ENCODE assay signal across 14 mouse cellular contexts in the genomic region with DNA sequence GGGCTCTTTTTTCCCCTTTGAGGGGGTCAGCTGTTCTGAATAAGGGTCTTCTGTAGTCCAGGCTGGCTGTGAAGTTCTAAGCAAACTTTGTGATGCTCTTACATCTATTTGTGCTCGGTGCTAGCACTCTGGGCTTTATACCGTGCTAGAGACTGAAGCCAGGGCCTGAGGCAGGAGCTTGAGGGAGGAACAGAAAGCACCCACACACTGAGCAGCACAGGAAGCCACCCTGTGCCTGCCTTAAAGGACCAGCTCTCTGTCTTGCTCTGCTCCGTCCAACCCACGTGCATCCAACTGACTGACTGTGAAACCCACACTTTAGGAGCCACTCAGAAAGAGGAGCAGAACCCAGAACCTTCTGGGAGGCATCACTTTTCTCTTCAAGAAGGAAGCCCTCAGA. TPM values are rescaled to one million over a fixed set of nuclear protein-coding genes. Genes with fewer than 3 reads are reported as not detected.
DNase-seq lines count a peak whose midpoint lies in the region; ATAC-seq lines count a peak whose summit lies in the region.
"Had no signal": no experiment of that assay in that cellular context is flagged by ENCODE, and none has a peak within 500 bp of the region (broad histone marks: within the 10 kb centered on the region; RNA-seq: fewer than 3 reads in every experiment).

No protein-coding gene starts in this region.

- 77% methylated on average over 4 of the region's 4 CpGs for WGBS in hindbrain, embryonic 10.5 days
- 80% methylated on average over 4 of the region's 4 CpGs for WGBS in hindbrain, embryonic 16.5 days
- 81% methylated on average over 4 of the region's 4 CpGs for WGBS in midbrain, embryonic 14.5 days

- peaks cover 3% of the 10 kb centered on the region; the same call in 1 of the 2 replicates for H3K4me1 ChIP-seq in hindbrain, embryonic 10.5 days (replicated peaks)
- peaks cover 4% of the 10 kb centered on the region; the same call in 1 of the 2 replicates for H3K4me1 ChIP-seq in hindbrain, embryonic 16.5 days (ENCODE audit: control insufficient read depth, insufficient read depth, low read depth, low read length)
- H3K4me1 ChIP-seq in midbrain, embryonic 14.5 days (ENCODE audit: control insufficient read depth, insufficient read depth, low read length), result 0 out of 2 replicates have a peak, but pooled peaks cover 3% of the 10 kb centered on the region

- no peaks in the 10 kb centered on the region for H3K36me3 ChIP-seq in hindbrain, embryonic 10.5 days
- H3K36me3 ChIP-seq in hindbrain, embryonic 16.5 days (ENCODE audit: control insufficient read depth, insufficient read depth, low read length), result no peaks in the 10 kb centered on the region
- H3K36me3 ChIP-seq in midbrain, embryonic 14.5 days (ENCODE audit: control insufficient read depth, insufficient read depth, low read length), result no peaks in the 10 kb centered on the region
- H3K36me3 ChIP-seq: limb, embryonic 13.5 days had no signal

- no peaks in the 10 kb centered on the region for H3K9me3 ChIP-seq in hindbrain, embryonic 10.5 days
- H3K9me3 ChIP-seq in hindbrain, embryonic 16.5 days (ENCODE audit: control insufficient read depth, low read length), result no peaks in the 10 kb centered on the region
- H3K9me3 ChIP-seq in midbrain, embryonic 14.5 days (ENCODE audit: control insufficient read depth, low read length), result no peaks in the 10 kb centered on the region
- H3K9me3 ChIP-seq: limb, embryonic 13.5 days had no signal

- H3K4me3 ChIP-seq in hindbrain, embryonic 10.5 days, result no peak overlapping the region
- H3K4me3 ChIP-seq in hindbrain, embryonic 16.5 days (ENCODE audit: low read length), result no peak overlapping the region
- no peak overlapping the region for H3K4me3 ChIP-seq in midbrain, embryonic 14.5 days (replicated peaks; ENCODE audit: low read depth, low read length)
- H3K4me3 ChIP-seq: limb, embryonic 13.5 days had no signal

- no peak overlapping the region; the same call in 1 of the 2 replicates for H3K9ac ChIP-seq in hindbrain, embryonic 16.5 days (ENCODE audit: low read depth, low read length)
- no peak overlapping the region for H3K9ac ChIP-seq in midbrain, embryonic 14.5 days (replicated peaks; ENCODE audit: low read length)

- ATAC-seq in hindbrain, embryonic 16.5 days, result no peak
- ATAC-seq in common myeloid progenitor, adult 5-6 weeks (replicated peaks; ENCODE audit: low read depth, poor library complexity, severe bottlenecking), result peak; percentile 60
- peak; percentile 35 to 65; a peak in 2 of 4 replicates for ATAC-seq in hematopoietic stem cell, adult 5-6 weeks (replicated peaks in 1 of 2; ENCODE audit: insufficient read depth in 1 of 2, low FRiP score in 2 of 2, low TSS enrichment in 1 of 2, low read depth in 1 of 2, poor library complexity in 2 of 2, severe bottlenecking in 2 of 2)
- no peak for ATAC-seq in midbrain, embryonic 14.5 days (ENCODE audit: low FRiP score, low TSS enrichment)

- H3K27me3 ChIP-seq in hindbrain, embryonic 10.5 days (ENCODE audit: insufficient read depth, poor library complexity, severe bottlenecking), result no peaks in the 10 kb centered on the region
- H3K27me3 ChIP-seq in hindbrain, embryonic 16.5 days (replicated peaks; ENCODE audit: control insufficient read depth, insufficient read depth, low read length), result no peaks in the 10 kb centered on the region
- no peaks in the 10 kb centered on the region for H3K27me3 ChIP-seq in midbrain, embryonic 14.5 days (ENCODE audit: control insufficient read depth, insufficient read depth, low read length)
- H3K27me3 ChIP-seq: limb, embryonic 13.5 days had no signal

- peak overlapping the region; percentile 88 for H3K27ac ChIP-seq in hindbrain, embryonic 10.5 days
- no peak overlapping the region for H3K27ac ChIP-seq in hindbrain, embryonic 16.5 days (ENCODE audit: low read depth, low read length)
- H3K27ac ChIP-seq in midbrain, embryonic 14.5 days (replicated peaks; ENCODE audit: low read depth, low read length), result peak overlapping the region; percentile 32; the same call in 1 of the 2 replicates
- H3K27ac ChIP-seq: limb, embryonic 13.5 days had no signal

- DNase-seq in hindbrain, embryonic 10.5 days (ENCODE audit: low spot score), result no peak
- DNase-seq in midbrain, embryonic 14.5 days, result no peak
- DNase-seq in spleen, postnatal 4 days (ENCODE audit: low spot score in 2 of 2), result no peak
- no peak for DNase-seq in gastrocnemius, adult 18-20 months (ENCODE audit: low spot score)
- no peak for DNase-seq in c-Kit-positive CD71-positive TER-119-positive erythroid progenitor cells, embryonic 14.5 days (ENCODE audit: low spot score)
- DNase-seq: adrenal gland, postnatal 25 days; cerebellum, adult 18-20 months; heart, postnatal 36 days; kidney, postnatal 4 days had no signal

- no peak overlapping the region for H3K4me2 ChIP-seq in hindbrain, embryonic 16.5 days (ENCODE audit: low read length)
- no peak overlapping the region for H3K4me2 ChIP-seq in midbrain, embryonic 14.5 days (ENCODE audit: low read length)
- H3K4me2 ChIP-seq: limb, embryonic 13.5 days had no signal

RNA-seq across cellular contexts. Expression of gene Bdh2, which starts 0.9 kb away (rescaled TPM):
- polyA plus RNA-seq in hindbrain, embryonic 10.5 days (2016; fragmentation: Nextera tagmentation; extraction: Ambion mirVana), result 3.5 and 5.0 TPM in 2 replicates
- polyA plus RNA-seq in hindbrain, embryonic 16.5 days (2015; fragmentation: Nextera tagmentation; extraction: Ambion mirVana), result 4.1 and 4.8 TPM in 2 replicates
- 1.4 TPM in 1 of 2 replicates, not detected in the other for total RNA-seq in common myeloid progenitor, adult 5-6 weeks (2017)
- 8.4 and 10.1 TPM in 2 replicates for total RNA-seq in hematopoietic stem cell, adult 5-6 weeks (2017)
- polyA plus RNA-seq in midbrain, embryonic 14.5 days (2014; fragmentation: Nextera tagmentation; extraction: Ambion mirVana), result 3.8 and 4.7 TPM in 2 replicates
- 1 to 10 TPM; 1.6 to 2.6 TPM for total RNA-seq in gastrocnemius, adult 18-20 months (2021)
- total RNA-seq: neutrophil, adult 5-6 weeks had no signal

RNA-seq across cellular contexts. Expression of gene Slc9b2, which starts 27.3 kb away (rescaled TPM):
- polyA plus RNA-seq in hindbrain, embryonic 10.5 days (2016; fragmentation: Nextera tagmentation; extraction: Ambion mirVana), result 1.9 and 3.2 TPM in 2 replicates
- polyA plus RNA-seq in hindbrain, embryonic 16.5 days (2015; fragmentation: Nextera tagmentation; extraction: Ambion mirVana), result 2.3 and 2.6 TPM in 2 replicates
- total RNA-seq in common myeloid progenitor, adult 5-6 weeks (2017), result 0.41 TPM in 1 of 2 replicates, not detected in the other
- 0.60 and 2.1 TPM in 2 replicates for total RNA-seq in hematopoietic stem cell, adult 5-6 weeks (2017)
- polyA plus RNA-seq in midbrain, embryonic 14.5 days (2014; fragmentation: Nextera tagmentation; extraction: Ambion mirVana), result 1.0 and 1.8 TPM in 2 replicates
- total RNA-seq in gastrocnemius, adult 18-20 months (2021), result not detected

Comparison
In these comparisons a context has a peak if more than half of its experiments do, and no peak if none do; other contexts are left out.
1. ATAC-seq: peak in common myeloid progenitor, adult 5-6 weeks (single experiment) and hematopoietic stem cell, adult 5-6 weeks (2 of 2); none in hindbrain, embryonic 16.5 days (single experiment) and midbrain, embryonic 14.5 days (single experiment).